Mouse (Mus musculus): ENCODE results near the gene Rpf1. TPM values are rescaled to one million over a fixed set of nuclear protein-coding genes. Genes with fewer than 3 reads are reported as not detected.
A peak's percentile ranks its signal among the peaks of the same experiment; 100 is the strongest.

Gene Rpf1
- 80.6 and 81.5 TPM in 2 replicates for polyA plus RNA-seq (2014; fragmentation: Nextera tagmentation; extraction: Ambion mirVana)

- H3K4me3 ChIP-seq (ENCODE audit: low read depth, low read length), result peak within 1 kb of the TSS; percentile 79
- H3K27ac ChIP-seq (ENCODE audit: low read depth, low read length), result peak within 1 kb of the TSS; percentile 95
- H3K4me1 ChIP-seq (ENCODE audit: control insufficient read depth, insufficient read depth, low read length), result peaks cover 2% of the 10 kb centered on the region; the same call in 1 of the 2 replicates
- H3K9me3 ChIP-seq (ENCODE audit: control insufficient read depth, low read length), result no peaks in the 10 kb centered on the region
- under 1% methylated on average over 61 of the region's 82 CpGs for WGBS
- peak within 1 kb of the TSS; percentile 67 for H3K4me2 ChIP-seq
- DNase-seq (ENCODE audit: low spot score, missing footprints) (peak; percentile 98), ATAC-seq (ENCODE audit: low FRiP score) (peak; percentile 96)
- H3K9ac ChIP-seq (ENCODE audit: low read length), result peak within 1 kb of the TSS; percentile 94
- H3K27me3 ChIP-seq (ENCODE audit: control insufficient read depth, insufficient read depth, low read length), result no peaks in the 10 kb centered on the region
- peaks cover 6% of the 10 kb centered on the region; the same call in 1 of the 2 replicates for H3K36me3 ChIP-seq (ENCODE audit: control insufficient read depth, insufficient read depth, low read length)
These were observed at the start of gene Rpf1 for GRCm38 (mm10) chr3:146520798-146521651. Rpf1 (minus strand) TSS chr3:146521429.

- Histone ChIP-seq H3K27ac (ENCODE audit: low read depth, low read length) (no peak overlapping the region), H3K36me3 (ENCODE audit: control insufficient read depth, insufficient read depth, low read length) (no peaks in the 10 kb centered on the region), H3K4me1 (ENCODE audit: control insufficient read depth, insufficient read depth, low read length) (no peaks in the 10 kb centered on the region), H3K9ac (ENCODE audit: low read length) (no peak overlapping the region), H3K9me3 (ENCODE audit: control insufficient read depth, low read length) (no peaks in the 10 kb centered on the region), H3K4me2 (no peak overlapping the region), H3K4me3 (ENCODE audit: low read depth, low read length) (no peak overlapping the region), H3K27me3 (ENCODE audit: control insufficient read depth, insufficient read depth, low read length) (no peaks in the 10 kb centered on the region)
- ATAC-seq (ENCODE audit: low FRiP score) (no peak), DNase-seq (ENCODE audit: low spot score, missing footprints) (no peak)
- 88% methylated on average over 6 of the region's 6 CpGs for WGBS
These were observed 49.7 kb upstream of the Rpf1 start for GRCm38 (mm10) chr3:146570939-146571338.

GRCm38 (mm10) chr3:146570148-146570782, 49.0 kb upstream of the Rpf1 start, which contains the start of gene Uox:
Uox (plus strand) TSS chr3:146570426.
- DNase-seq (ENCODE audit: low spot score, missing footprints) (no peak), ATAC-seq (ENCODE audit: low FRiP score) (no peak)
- Histone ChIP-seq H3K4me3 (ENCODE audit: low read depth, low read length) (no peak within 1 kb of the TSS), H3K4me1 (ENCODE audit: control insufficient read depth, insufficient read depth, low read length) (no peaks in the 10 kb centered on the region), H3K4me2 (no peak within 1 kb of the TSS), H3K27me3 (ENCODE audit: control insufficient read depth, insufficient read depth, low read length) (no peaks in the 10 kb centered on the region), H3K27ac (ENCODE audit: low read depth, low read length) (no peak within 1 kb of the TSS), H3K9ac (ENCODE audit: low read length) (no peak within 1 kb of the TSS), H3K9me3 (ENCODE audit: control insufficient read depth, low read length) (no peaks in the 10 kb centered on the region), H3K36me3 (ENCODE audit: control insufficient read depth, insufficient read depth, low read length) (no peaks in the 10 kb centered on the region)
- WGBS, result 87% methylated on average over 10 of the region's 10 CpGs

- DNase-seq (ENCODE audit: low spot score, missing footprints), result no peak
These were observed 48.4 kb upstream of the Rpf1 start for GRCm38 (mm10) chr3:146569594-146569993.

GRCm38 (mm10) chr3:146567884-146568530, 46.8 kb upstream of the Rpf1 start:
- Histone ChIP-seq H3K36me3 (ENCODE audit: control insufficient read depth, insufficient read depth, low read length) (no peaks in the 10 kb centered on the region), H3K4me3 (ENCODE audit: low read depth, low read length) (no peak overlapping the region), H3K27me3 (ENCODE audit: control insufficient read depth, insufficient read depth, low read length) (no peaks in the 10 kb centered on the region), H3K9ac (ENCODE audit: low read length) (no peak overlapping the region), H3K9me3 (ENCODE audit: control insufficient read depth, low read length) (no peaks in the 10 kb centered on the region), H3K27ac (ENCODE audit: low read depth, low read length) (no peak overlapping the region), H3K4me1 (ENCODE audit: control insufficient read depth, insufficient read depth, low read length) (peaks cover 2% of the 10 kb centered on the region; the same call in 1 of the 2 replicates), H3K4me2 (no peak overlapping the region)
- DNase-seq (ENCODE audit: low spot score, missing footprints), result no peak
- WGBS, result 81% methylated on average over 9 of the region's 9 CpGs
- no peak for ATAC-seq (ENCODE audit: low FRiP score)

More at GRCm38 (mm10) chr3:146569594-146569993, 48.4 kb upstream of the Rpf1 start:
- WGBS, result 89% methylated on average over 3 of the region's 3 CpGs
- H3K27ac ChIP-seq (ENCODE audit: low read depth, low read length), result no peak overlapping the region
- H3K4me3 ChIP-seq (ENCODE audit: low read depth, low read length), result no peak overlapping the region
- peaks cover under 1% of the 10 kb centered on the region; the same call in 1 of the 2 replicates for H3K4me1 ChIP-seq (ENCODE audit: control insufficient read depth, insufficient read depth, low read length)
- ATAC-seq (ENCODE audit: low FRiP score), result no peak
- no peaks in the 10 kb centered on the region for H3K27me3 ChIP-seq (ENCODE audit: control insufficient read depth, insufficient read depth, low read length)
- no peaks in the 10 kb centered on the region for H3K9me3 ChIP-seq (ENCODE audit: control insufficient read depth, low read length)
- no peak overlapping the region for H3K9ac ChIP-seq (ENCODE audit: low read length)
- no peaks in the 10 kb centered on the region for H3K36me3 ChIP-seq (ENCODE audit: control insufficient read depth, insufficient read depth, low read length)
- H3K4me2 ChIP-seq, result no peak overlapping the region

GRCm38 (mm10) chr3:146567366-146567765, 46.1 kb upstream of the Rpf1 start:
- no peak overlapping the region for H3K9ac ChIP-seq (ENCODE audit: low read length)
- H3K4me1 ChIP-seq (ENCODE audit: control insufficient read depth, insufficient read depth, low read length), result peaks cover 2% of the 10 kb centered on the region; the same call in 1 of the 2 replicates
- H3K4me3 ChIP-seq (ENCODE audit: low read depth, low read length), result no peak overlapping the region
- H3K36me3 ChIP-seq (ENCODE audit: control insufficient read depth, insufficient read depth, low read length), result no peaks in the 10 kb centered on the region
- no peaks in the 10 kb centered on the region for H3K9me3 ChIP-seq (ENCODE audit: control insufficient read depth, low read length)
- no peak overlapping the region for H3K27ac ChIP-seq (ENCODE audit: low read depth, low read length)
- WGBS, result 85% methylated on average over 7 of the region's 7 CpGs
- H3K27me3 ChIP-seq (ENCODE audit: control insufficient read depth, insufficient read depth, low read length), result no peaks in the 10 kb centered on the region
- DNase-seq (ENCODE audit: low spot score, missing footprints), result no peak
- no peak overlapping the region for H3K4me2 ChIP-seq
- no peak for ATAC-seq (ENCODE audit: low FRiP score)

GRCm38 (mm10) chr3:146565065-146565411, 43.8 kb upstream of the Rpf1 start:
- Histone ChIP-seq H3K4me2 (no peak overlapping the region), H3K27me3 (ENCODE audit: control insufficient read depth, insufficient read depth, low read length) (no peaks in the 10 kb centered on the region), H3K27ac (ENCODE audit: low read depth, low read length) (no peak overlapping the region), H3K36me3 (ENCODE audit: control insufficient read depth, insufficient read depth, low read length) (no peaks in the 10 kb centered on the region), H3K9me3 (ENCODE audit: control insufficient read depth, low read length) (no peaks in the 10 kb centered on the region), H3K9ac (ENCODE audit: low read length) (no peak overlapping the region), H3K4me3 (ENCODE audit: low read depth, low read length) (no peak overlapping the region), H3K4me1 (ENCODE audit: control insufficient read depth, insufficient read depth, low read length) (peaks cover 2% of the 10 kb centered on the region; the same call in 1 of the 2 replicates)
- 88% methylated on average over 1 of the region's 1 CpGs for WGBS
- no peak for ATAC-seq (ENCODE audit: low FRiP score)
- no peak for DNase-seq (ENCODE audit: low spot score, missing footprints)

- H3K4me2 ChIP-seq, result no peak overlapping the region
- H3K9ac ChIP-seq (ENCODE audit: low read length), result no peak overlapping the region
- H3K27me3 ChIP-seq (ENCODE audit: control insufficient read depth, insufficient read depth, low read length), result no peaks in the 10 kb centered on the region
- H3K9me3 ChIP-seq (ENCODE audit: control insufficient read depth, low read length), result no peaks in the 10 kb centered on the region
- DNase-seq (ENCODE audit: low spot score, missing footprints), result peak; percentile 99
- H3K4me1 ChIP-seq (ENCODE audit: control insufficient read depth, insufficient read depth, low read length), result peaks cover 2% of the 10 kb centered on the region; the same call in 1 of the 2 replicates
- WGBS, result 33% methylated on average over 14 of the region's 14 CpGs
- ATAC-seq (ENCODE audit: low FRiP score), result peak; percentile 55; the same call in 1 of the 2 replicates
- no peaks in the 10 kb centered on the region for H3K36me3 ChIP-seq (ENCODE audit: control insufficient read depth, insufficient read depth, low read length)
- H3K27ac ChIP-seq (ENCODE audit: low read depth, low read length), result no peak overlapping the region
- no peak overlapping the region for H3K4me3 ChIP-seq (ENCODE audit: low read depth, low read length)
These were observed 43.2 kb upstream of the Rpf1 start for GRCm38 (mm10) chr3:146564268-146565064.
